Mouse (Mus musculus): ENCODE data around the gene Eef1akmt2.

The Eef1akmt2 gene

DNA sequence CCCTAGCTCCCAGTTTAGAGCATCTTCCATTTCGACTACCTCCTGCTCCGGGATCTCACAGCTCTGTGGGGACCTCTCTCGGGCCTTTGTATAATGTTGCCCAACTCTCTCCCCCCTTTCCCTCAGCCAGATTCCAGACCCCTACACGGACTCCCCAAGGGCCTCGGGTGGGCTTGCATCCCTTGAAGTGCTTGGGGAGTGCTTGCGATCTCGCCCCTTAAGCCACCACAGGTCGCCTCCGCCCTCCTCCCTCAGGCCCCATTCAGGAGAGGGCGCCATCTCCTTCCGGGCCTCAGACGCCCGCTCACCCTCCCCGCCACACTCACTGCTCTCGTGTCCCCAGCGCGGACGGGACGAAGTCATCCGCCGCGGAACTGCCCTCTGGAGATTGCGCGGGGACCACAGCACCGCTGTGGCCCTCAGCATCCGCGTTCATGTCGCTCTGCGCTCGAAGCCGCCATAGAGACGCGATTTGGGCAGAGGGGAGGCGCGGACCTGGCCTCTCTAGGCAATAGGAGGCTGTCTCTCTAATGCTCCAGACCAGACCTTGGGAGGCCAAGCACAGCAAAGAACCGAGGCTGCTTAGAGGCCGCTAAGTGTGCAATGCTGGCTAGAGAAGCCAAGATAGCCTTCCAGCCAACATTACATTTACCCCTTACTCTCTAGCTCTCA lies at the start of gene Eef1akmt2:
Gene Eef1akmt2 (minus strand): TSS at position 501 of the 672 bp plus-strand sequence.
- in situ Hi-C loops (cut with MboI, MseI): no loop called here

DNA sequence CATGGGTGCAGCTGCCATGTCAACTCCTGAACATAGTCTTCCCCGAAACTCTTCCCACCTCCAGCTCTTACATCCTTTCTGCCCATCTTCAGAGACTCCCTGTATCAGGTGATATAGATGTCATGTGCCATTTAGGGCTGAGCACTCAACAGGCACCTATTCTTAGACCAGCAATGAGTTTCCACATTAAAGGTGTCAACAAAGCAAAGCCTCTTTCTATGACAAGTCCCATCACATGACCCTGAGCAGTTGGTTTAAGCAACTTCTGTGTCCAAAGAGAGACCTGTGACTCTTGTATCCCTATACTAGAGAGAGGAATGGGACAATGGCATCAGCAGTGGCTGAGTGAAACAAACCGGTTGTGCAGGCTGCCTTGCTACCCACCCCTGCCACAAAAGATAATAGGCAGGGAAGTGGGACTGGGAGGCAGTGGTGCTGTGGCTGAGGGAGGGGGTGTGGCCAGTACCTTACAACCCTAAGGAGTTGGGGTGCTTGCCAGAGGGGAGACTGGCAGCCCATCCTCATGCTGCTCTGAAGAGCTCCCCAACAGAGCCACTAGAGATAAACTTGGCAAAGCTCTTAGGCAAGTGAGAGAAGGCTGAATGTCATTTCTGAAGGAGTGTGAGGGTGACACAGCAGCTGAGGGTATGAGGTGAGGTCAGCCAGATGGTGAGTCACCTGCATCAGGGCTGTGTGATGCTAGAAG lies 48.5 kb upstream of the Eef1akmt2 start:
- in situ Hi-C loops (cut with MboI, MseI): no loop called here

DNA sequence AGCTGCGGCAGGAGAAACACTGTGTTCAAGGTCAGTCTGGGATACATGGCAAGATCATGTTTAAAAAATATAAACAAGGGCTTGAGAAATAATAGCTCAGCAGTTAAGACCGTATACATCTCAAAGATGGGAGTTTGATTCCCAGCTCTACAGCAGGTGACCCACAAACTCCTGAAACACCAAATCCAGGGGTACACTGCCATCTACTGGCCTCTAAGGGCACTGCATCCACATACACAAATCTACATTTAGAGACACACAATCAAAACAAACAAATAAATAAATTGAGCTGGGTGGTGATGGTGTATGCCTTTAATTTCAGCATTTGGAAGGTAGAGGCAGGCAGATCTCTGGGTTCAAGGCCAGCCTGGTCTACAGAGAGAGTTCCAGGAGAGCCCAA lies 45.8 kb upstream of the Eef1akmt2 start:
- in situ Hi-C loops (cut with MboI, MseI): no loop called here

DNA sequence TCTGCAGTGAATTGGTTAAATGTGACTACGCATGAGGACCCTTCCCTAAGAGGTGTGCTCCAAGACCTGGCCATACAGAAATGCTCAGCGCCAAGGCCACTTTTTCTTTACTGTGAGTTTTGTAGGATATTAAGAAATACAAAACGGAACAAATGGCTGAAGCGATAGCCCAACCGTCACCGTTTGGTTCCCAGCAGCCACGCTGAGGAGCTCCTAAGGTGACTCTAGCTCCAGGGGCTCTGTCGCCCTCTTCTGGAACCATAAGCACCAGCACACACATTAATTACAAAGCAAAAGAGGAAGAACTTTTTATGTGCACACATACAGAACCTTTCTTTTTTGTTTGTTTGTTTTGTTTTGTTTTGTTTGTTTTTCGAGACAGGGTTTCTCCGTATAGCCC lies 44.8 kb upstream of the Eef1akmt2 start:
- in situ Hi-C loops (cut with MboI, MseI): no loop called here

DNA sequence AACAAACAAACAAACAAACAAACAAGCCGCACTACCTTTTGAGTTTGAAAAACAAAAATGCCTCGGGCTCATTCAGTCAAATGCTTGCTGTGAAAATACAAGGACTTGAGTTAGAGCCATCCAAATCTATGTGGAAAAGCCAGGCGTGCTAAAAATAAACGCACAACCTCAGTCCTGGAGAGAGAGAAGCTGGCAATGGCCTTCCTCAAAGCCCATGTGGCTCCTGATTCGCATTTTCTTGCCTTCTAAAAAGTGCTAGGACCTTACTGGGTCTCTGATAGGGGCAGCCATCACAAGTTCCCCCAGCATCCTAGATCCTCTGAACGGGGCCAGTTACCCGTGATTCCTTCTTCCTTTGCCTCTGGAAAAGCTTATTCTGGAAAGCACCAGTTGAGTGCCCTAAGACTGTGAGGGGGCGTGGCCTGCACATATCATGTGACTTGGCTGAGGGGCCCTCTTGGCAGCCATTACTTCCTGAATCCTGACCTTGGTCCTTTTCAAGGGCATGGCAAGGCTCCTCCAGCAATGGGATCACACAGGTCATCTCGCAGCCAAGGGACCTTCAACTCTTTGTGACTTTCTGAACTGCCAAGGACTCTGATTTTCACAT lies 43.8 kb upstream of the Eef1akmt2 start:
- in situ Hi-C loops (cut with MboI, MseI): no loop called here

DNA sequence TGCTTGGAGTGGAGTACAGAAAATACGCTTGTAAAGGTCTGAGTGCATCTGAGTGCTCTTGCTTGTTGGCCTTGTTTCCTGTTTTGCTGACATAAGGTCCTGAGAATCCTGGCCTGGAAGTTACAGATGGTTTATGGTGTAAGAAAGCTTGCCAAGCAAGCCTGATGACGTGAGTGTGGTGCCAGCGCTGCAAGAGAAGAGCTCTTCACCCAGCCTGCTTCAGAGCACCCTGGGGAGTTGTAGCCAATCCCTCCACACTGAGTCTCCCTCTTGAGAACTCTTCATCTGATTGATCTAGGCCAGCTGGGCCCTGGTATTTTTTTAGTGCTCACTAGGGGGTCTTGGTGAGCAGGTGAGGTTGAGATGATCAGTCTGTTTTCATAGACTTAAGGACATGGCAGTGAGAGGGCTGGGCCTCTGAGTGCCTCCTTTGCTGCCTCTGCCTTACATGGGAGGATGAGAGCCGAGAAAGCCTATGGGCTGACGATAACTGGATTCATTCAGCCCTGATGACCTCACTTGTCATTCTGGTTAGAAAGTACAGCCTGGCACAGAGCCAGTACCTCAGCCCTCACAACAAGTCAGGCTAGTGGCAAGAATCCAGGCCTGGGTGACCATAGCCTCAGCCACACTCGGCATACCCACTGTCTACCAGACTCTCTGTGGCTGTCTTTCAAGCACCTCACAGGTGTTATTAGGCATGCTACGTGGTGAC lies 42.5 kb upstream of the Eef1akmt2 start:
- in situ Hi-C loops (cut with MboI, MseI): no loop called here

DNA sequence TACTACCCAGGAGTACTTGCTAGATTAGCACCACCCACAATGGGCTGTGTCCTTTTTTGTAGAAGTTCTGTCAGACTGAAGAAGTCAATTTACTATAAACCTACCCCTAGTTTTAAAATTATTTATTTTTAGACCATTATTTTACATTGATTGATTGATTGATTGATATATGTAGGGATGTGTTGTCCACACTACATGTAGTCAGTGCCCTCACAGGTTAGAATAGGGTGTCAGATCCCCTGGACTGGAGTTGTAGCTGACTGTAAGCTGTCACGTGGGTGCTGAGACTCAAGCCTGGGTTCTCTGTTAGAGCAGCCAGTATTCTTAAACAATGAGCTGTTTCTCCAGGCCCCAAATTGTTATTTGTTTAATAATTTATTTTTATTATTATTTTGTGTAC lies 40.9 kb upstream of the Eef1akmt2 start:
- in situ Hi-C loops (cut with MboI, MseI): no loop called here

DNA sequence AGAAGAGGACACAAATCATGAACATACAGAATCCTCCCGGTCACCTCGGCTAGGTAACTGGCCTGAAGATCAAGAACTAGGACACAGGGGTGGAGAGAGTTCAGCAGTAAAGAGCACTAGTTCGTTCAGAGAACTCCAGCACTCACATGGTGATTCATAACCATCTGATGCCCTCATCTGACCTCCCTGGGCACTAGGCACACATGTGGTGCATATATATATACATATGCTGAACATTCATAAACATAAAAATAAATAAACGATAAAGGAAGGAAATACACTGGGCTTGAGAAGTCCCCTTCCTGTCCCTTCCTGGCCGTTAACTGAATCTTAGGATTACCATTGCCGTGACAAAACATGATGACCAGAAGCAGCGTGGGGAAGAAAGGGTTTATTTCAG lies 40.3 kb upstream of the Eef1akmt2 start:
- in situ Hi-C loops (cut with MboI, MseI): no loop called here

DNA sequence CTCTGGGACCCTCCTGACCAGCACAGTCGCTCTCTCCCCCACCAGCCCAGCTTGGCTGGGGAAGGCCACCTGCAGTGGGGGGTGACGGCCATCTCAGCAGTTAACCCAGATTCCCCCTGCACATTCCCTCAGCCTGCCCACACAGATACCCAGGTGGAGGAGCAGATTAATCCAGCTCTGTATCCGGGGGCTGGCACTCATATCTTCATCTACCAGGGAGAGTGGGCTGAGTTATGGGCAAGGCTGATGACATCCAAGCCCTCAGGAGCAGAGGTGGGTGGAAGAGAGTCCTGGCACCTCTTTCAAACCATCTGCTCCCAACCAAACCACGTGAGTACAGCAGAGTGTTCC lies 39.8 kb upstream of the Eef1akmt2 start:
- in situ Hi-C loops (cut with MboI, MseI): no loop called here

DNA sequence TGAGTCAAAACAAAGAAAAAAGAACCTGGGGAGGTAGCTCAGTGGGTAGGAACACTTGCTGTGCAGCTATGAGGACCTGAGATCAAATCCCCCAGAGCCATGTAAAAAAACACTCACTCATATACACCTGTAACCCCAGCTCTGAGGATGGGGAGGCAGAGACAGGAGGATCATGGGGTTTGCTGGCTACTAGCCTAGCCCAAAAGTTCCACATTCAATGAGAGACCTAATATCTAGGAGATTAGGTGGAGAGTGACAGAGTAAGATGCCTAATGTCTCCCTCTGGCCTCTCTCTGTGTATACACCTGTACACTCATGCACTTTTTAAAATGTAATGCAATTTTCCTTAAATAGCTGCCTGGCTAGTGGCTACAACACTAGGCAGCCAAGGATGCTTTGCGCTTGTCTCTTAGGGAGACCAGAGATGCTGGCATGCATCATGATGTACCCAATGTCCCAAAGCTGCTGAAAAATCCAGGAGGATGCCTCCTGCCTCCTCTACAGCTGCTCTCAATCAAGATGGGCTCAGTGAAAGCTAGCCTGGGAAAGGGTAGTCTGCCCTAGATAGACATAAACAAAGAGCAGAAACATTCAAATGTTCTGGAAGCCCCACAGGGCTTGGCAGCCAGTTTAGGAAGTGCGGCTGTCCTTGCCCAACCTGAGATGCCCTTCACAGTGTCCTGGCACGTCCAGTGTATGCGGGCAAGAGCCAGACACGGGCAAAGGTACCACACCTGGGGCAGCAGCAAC lies 39.3 kb upstream of the Eef1akmt2 start:
- in situ Hi-C loops (cut with MboI, MseI): no loop called here

DNA sequence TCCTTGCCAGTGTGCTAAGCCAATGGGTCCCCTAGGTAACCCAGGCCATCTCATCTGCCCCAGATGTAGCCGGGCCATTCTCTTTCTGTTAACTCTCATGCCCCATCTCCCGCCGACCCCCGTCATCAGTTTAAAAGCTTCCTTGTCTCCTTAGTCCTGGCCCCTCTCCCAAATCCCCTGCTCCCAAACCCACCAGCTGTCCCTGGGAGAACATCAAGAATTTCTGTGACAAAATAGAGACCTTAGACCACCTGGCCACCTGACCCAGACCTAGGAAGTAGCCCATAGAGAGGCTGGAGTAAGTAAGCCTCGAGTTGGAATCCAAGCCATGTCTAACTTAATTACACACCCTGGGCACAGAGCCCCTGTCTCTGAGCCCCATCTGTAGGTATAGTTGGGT lies 37.7 kb upstream of the Eef1akmt2 start:
- in situ Hi-C loops (cut with MboI, MseI): no loop called here

DNA sequence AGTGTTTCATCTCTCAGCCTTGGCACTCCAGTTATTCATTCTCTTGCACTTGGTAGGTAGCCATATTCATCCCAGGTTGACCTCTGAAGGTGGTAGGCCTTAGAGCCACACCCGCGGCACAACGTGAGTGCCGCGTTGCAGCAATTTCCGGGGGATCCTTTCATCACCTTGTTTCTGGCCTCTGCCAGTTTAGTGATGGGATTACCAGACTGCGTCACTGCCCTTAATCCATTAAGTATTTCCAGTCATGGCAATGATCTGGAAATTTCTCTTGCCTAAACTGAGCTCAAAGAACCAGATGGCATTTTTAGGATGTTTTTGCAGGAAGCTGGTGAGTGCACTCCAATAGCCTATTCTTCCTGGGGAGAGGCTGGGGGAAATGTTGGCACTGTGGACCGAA lies 37.2 kb upstream of the Eef1akmt2 start:
- in situ Hi-C loops (cut with MboI, MseI): no loop called here

DNA sequence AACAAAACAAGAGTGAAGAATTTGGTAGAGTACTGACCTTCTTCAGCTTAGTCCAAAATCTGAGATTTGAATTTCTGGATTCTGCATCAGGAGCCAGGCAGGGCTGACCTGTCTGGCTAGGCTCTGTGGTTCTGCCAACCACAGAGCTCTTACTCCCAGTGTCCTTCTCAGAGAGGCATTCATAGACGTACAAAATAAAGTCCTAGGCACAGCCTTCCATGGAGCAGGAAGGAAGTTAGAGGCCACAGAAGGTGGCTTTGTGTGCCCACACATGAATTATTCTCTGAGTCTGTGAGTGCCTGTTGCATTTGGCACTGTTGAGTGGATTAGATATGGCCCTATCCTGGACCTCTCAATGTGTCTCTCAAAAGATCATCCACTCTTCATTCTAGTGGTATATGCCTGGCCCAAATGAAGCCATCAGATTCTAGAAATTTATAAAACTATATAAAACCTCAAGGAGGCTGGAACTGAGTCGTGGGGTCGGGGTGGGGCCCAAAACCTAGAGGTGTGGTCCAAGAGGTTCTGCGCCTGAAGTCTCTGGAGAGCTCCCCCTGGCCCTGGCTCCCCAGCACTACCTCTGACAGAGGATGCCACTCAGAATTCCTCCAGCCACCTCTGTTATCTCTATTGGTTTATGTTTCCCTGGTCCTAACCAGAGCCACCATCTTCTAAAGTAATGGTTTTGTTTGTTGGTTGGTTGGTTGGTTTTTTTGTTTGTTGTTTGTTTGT lies 36.2 kb upstream of the Eef1akmt2 start:
- in situ Hi-C loops (cut with MboI, MseI): no loop called here

DNA sequence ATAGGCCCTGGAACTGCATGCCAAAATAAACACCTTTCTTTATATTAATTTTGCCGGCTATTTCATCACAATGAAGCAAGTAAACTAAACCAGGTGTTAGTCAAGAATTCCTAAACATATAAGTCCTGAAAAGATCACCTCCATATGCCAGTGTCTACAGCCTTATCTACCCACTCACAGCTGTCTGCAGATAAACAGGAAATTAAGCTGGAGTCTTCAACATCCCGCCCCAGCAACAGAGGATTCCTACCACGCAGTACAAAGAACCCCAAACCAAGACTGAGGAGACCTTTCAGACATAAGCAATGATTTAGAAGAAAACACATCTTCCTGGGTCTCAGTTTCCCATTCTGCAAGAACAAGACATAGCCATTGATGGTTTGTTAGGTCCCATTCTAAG lies 35.6 kb upstream of the Eef1akmt2 start:
- in situ Hi-C loops (cut with MboI, MseI): no loop called here

DNA sequence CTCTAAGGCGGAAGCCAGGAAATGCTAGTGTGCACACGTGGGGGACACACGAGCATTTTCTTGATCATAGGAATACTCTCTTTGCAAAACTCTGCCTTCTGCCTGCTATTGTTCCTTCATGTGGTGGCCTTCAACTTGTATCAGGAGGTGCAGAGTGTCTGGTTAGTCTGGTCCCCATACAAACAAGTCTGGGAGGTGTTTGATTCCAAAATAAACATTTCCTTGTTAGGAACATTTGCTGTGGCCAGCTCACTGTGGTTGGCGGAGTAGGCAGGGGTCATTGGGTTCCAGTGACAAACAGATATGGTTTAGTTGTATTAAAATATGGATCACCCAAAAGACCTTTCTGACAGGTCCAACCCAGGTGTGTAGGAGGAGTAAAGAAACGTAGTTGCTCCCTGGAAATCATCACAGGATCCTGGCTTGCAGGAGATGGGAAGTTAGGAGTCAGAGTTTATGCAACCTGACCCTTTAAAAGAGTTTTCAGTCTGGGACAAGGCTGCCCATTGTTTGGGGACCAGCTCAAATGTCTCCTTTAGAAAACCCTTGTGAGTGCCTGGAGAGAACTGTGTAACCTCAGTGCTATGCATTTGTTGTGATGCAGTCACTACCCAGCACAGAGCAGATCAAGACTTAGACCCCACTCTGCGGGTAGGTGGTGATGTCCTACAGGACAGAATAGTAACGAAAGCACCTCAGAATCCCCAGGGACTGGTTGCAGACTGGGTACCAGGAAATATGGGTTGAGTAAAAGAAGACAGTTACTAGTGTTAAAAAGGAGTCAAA lies 34.7 kb upstream of the Eef1akmt2 start:
- in situ Hi-C loops (cut with MboI, MseI): no loop called here

DNA sequence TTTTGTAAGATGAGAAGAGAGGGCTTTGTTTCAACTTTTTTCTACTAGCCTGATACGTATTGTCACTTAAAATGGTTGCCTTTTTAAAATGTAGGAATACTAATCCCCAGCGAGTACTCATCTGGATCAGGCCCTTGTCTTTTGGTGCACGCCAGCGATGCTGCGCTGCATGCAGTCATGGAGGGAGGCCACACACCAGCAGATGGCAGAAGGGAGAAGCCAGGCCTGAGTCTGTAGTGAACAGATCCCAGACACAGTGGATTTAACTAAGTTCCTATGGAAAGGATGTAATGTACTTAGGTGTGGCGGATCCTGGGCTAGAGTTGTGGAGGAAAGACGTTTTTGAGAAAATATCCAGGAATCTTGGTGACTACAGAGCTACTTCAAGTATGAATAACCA lies 31.6 kb upstream of the Eef1akmt2 start:
- in situ Hi-C loops (cut with MboI, MseI): loop anchor here (5.0 kb wide), 1 partner anchor 232 kb away; no protein-coding TSS in a partner anchor

DNA sequence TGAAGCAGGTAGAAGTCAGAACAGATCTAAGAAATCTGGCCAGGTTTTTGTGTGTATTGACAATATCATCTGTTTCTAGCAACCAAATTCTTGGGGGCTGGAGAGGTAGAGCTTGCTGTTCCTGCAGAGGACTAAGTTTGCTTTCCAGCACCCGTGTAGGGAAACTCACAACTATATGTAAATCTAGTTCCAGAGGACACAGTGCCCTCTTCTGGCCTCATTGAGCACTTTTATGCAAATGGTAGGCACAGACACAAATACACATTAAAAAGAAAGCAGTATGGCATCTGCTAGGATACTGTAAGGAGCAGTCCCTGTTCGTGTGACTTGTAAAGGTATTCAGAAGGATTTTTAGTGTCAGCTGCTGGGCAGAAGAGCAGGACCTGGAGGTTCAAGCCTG lies 29.9 kb upstream of the Eef1akmt2 start:
- in situ Hi-C loops (cut with MboI, MseI): loop anchor here (5.0 kb wide), 1 partner anchor 230 kb away; no protein-coding TSS in a partner anchor

DNA sequence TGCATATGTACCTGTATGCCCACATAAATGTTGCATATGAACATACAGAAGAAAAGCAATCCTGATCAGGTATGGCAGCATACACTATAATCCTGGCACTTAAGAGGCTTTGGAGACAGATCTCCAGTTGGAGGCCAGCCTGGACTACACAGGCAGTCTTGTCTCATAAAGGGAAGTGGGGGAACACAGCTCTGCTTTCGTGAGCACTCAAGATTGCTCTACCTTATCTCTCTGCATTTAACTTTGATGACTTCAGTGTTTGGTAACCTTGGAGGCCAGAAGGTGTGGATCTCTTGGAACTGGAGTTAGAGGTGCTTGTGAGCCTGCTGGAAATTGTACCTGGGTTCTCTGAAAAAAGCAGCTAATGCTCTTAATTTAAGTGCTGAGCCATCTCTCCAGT lies 27.8 kb upstream of the Eef1akmt2 start:
- in situ Hi-C loops (cut with MboI, MseI): loop anchor here (5.0 kb wide), 1 partner anchor 228 kb away; no protein-coding TSS in a partner anchor

DNA sequence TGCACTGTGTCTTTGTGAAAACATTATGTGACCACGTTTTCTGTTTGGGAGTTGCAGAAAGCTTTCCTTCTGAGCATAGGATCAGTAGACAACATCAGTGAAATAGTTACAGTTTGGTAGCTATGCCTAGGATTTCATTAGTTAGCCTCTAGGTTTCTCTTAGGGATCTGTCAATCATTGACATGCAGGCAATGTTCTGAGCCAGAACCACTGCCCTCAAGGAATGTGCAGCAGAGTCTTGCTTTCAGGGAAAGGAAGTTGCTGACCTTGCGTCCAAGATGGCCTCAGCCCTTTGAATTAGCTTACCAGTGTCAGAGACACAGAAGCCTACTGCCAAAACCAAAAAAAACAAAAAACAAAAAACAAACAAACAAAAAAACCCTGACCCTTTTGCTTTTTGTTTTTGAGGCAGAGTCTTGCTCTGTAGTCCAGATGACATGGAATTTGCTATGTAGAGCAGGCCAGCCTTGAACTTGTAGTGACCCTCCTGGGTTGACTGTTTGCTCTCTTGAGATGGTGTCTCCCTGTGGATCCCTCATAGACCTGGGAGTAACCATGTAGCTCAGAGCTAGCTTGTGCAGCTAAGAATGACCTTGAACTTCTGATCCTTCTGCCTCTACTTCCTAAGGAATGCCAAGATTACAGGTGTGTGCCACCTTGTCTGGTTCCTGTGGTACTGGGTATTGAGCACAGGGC lies 23.1 kb upstream of the Eef1akmt2 start:
- in situ Hi-C loops (cut with MboI, MseI): no loop called here

DNA sequence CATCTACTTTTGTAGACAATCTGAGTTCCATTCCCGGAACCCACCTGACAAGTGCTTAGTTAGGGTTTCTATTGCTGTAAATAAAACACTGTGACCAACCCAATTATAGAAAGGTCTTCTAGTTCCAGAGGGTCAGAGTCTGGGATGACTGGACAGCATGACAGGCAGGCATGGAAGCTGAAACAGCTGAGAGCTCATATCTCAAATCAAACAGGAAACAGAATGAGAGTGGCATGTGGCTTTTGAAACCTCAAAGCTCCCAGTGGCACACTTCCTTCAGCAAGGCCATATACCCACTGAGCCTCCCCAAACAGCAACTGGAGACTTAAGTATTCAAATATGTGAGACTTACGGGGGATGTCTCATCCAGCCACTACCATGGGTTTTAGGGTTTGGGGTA lies 20.6 kb upstream of the Eef1akmt2 start:
- in situ Hi-C loops (cut with MboI, MseI): no loop called here
